Mouse (Mus musculus) myocyte (in vitro differentiated cells): ENCODE measurements at regions not wholly inside any gene's neighbourhood (a gene's known extent, or its start where the extent isn't known, plus 50 kb on each side); places are given as distances from the start of the nearest gene placed in this dataset.

Experiments
- POLR2A ChIP-seq: IDR thresholded peaks from one replicate; pipeline ENCODE4 v1.6.1; 2011; ENCODE audit warnings: low read depth, mild to moderate bottlenecking, control low read depth, moderate library complexity; ENCODE audit not compliant: insufficient read length
- POLR2AphosphoS2 ChIP-seq: IDR thresholded peaks from one replicate; pipeline ENCODE4 v1.6.1; 2011; ENCODE audit warnings: low read depth, control low read depth; ENCODE audit not compliant: insufficient read length

GRCm38 (mm10) chr2:79145897-79146296 is 109.3 kb upstream of the Itga4 start:
- TF ChIP-seq POLR2AphosphoS2 (no peak), POLR2A (no peak)
